Mouse (Mus musculus) erythroblast, embryonic 14.5 days (primary cell): ENCODE data around the gene Nrp1.

Experiments used
- GATA1 ChIP-seq: IDR thresholded peaks from 2 replicates; pipeline ENCODE4 v1.6.1; 2012; ENCODE audit warnings: low read length, inconsistent platforms, mixed read lengths
- TAL1 ChIP-seq: IDR thresholded peaks from 3 replicates; pipeline ENCODE4 v1.6.1; 2012; ENCODE audit warnings: low read length, inconsistent platforms, mixed read lengths

GRCm38 (mm10) chr8:128397441-128397840 lies 39.0 kb downstream of the Nrp1 start:
- no peak for TF ChIP-seq TAL1
- no peak for TF ChIP-seq GATA1
